24 mouse cellular contexts compared by ENCODE assay signal in genomic region chr11:44354860-44355470, GRCm38 (mm10). TPM values are rescaled to one million over a fixed set of nuclear protein-coding genes. Genes with fewer than 3 reads are reported as not detected.
DNase-seq lines count a peak whose midpoint lies in the region; ATAC-seq and TF ChIP-seq lines count a peak whose summit lies in the region.
"Had no signal": no experiment of that assay in that cellular context is flagged by ENCODE, and none has a peak within 500 bp of the region (broad histone marks: within the 10 kb centered on the region; RNA-seq: fewer than 3 reads in every experiment).

No protein-coding gene starts in this region.

- no peaks in the 10 kb centered on the region for H3K36me3 ChIP-seq in embryonic facial prominence, embryonic 10.5 days (replicated peaks)
- H3K36me3 ChIP-seq in hindbrain, postnatal 0 days (ENCODE audit: insufficient read depth, low read length): no peaks in the 10 kb centered on the region
- H3K36me3 ChIP-seq: heart, embryonic 12.5 days; hindbrain, embryonic 15.5 days had no signal

- H3K27me3 ChIP-seq in embryonic facial prominence, embryonic 10.5 days (replicated peaks; ENCODE audit: low read depth, poor library complexity, severe bottlenecking): no peaks in the 10 kb centered on the region
- H3K27me3 ChIP-seq in hindbrain, postnatal 0 days (ENCODE audit: insufficient read depth, low read length): no peaks in the 10 kb centered on the region
- H3K27me3 ChIP-seq: heart, embryonic 12.5 days; hindbrain, embryonic 15.5 days had no signal

- H3K9ac ChIP-seq in hindbrain, postnatal 0 days (replicated peaks; ENCODE audit: low read length): no peak overlapping the region
- H3K9ac ChIP-seq: heart, embryonic 12.5 days; hindbrain, embryonic 15.5 days had no signal

- no peak for DNase-seq in layer of hippocampus, adult 2 months (ENCODE audit: low spot score in 2 of 2)
- DNase-seq in layer of hippocampus, adult 9-10 months (ENCODE audit: low spot score): no peak
- DNase-seq in brain, adult 2 months (ENCODE audit: low read depth, low spot score): peak; percentile 86
- no peak for DNase-seq in embryonic facial prominence, embryonic 10.5 days (ENCODE audit: low spot score)
- no peak for DNase-seq in thymus, postnatal 36 days
- no peak for DNase-seq in hindbrain, postnatal 0 days (ENCODE audit: low spot score)
- DNase-seq: adrenal gland, postnatal 10 days; B cell, adult 2 months; cerebellum, postnatal 14 days; gastrocnemius, postnatal 10 days; heart, postnatal 36 days had no signal

- TF ChIP-seq CTCF in layer of hippocampus, adult 2 months (conservative IDR thresholded peaks at IDR 0.05): no peak
- no peak for TF ChIP-seq CTCF in hindbrain, postnatal 0 days (IDR thresholded peaks at IDR 0.05; ENCODE audit: low read depth)

- H3K27ac ChIP-seq in layer of hippocampus, adult 2 months: 0 out of 2 replicates have a peak overlapping the region, but pooled peaks have one; percentile 36
- H3K27ac ChIP-seq in embryonic facial prominence, embryonic 10.5 days (replicated peaks): no peak overlapping the region
- H3K27ac ChIP-seq in hindbrain, postnatal 0 days: no peak overlapping the region
- H3K27ac ChIP-seq: hindbrain, embryonic 15.5 days had no signal

- H3K4me1 ChIP-seq in embryonic facial prominence, embryonic 10.5 days: no peaks in the 10 kb centered on the region
- no peaks in the 10 kb centered on the region for H3K4me1 ChIP-seq in hindbrain, postnatal 0 days (ENCODE audit: insufficient read depth, low read length)
- H3K4me1 ChIP-seq: heart, embryonic 12.5 days; hindbrain, embryonic 15.5 days had no signal

- H3K4me2 ChIP-seq in hindbrain, postnatal 0 days (ENCODE audit: low read depth, low read length): no peak overlapping the region
- H3K4me2 ChIP-seq: heart, embryonic 12.5 days; hindbrain, embryonic 15.5 days had no signal

- H3K4me3 ChIP-seq in layer of hippocampus, adult 2 months: no peak overlapping the region
- no peak overlapping the region for H3K4me3 ChIP-seq in embryonic facial prominence, embryonic 10.5 days
- H3K4me3 ChIP-seq in hindbrain, postnatal 0 days (ENCODE audit: low read length): no peak overlapping the region
- H3K4me3 ChIP-seq: heart, embryonic 12.5 days; hindbrain, embryonic 15.5 days had no signal

- no peaks in the 10 kb centered on the region for H3K9me3 ChIP-seq in embryonic facial prominence, embryonic 10.5 days
- no peaks in the 10 kb centered on the region for H3K9me3 ChIP-seq in hindbrain, postnatal 0 days (ENCODE audit: low read length)
- H3K9me3 ChIP-seq: heart, embryonic 12.5 days; hindbrain, embryonic 15.5 days had no signal

- ATAC-seq in megakaryocyte, adult 5-6 weeks (ENCODE audit: poor library complexity, severe bottlenecking): peak; percentile 84
- ATAC-seq in hindbrain, postnatal 0 days: no peak
- ATAC-seq: CD4-positive, CD25-positive, alpha-beta regulatory T cell, adult 4 months; forebrain, embryonic 14.5 days; inflammation-experienced regulatory T-cells, adult 6 months; intestine, postnatal 0 days had no signal

- 78% methylated on average over 8 of the region's 8 CpGs for WGBS in embryonic facial prominence, embryonic 10.5 days
- 74% methylated on average over 8 of the region's 8 CpGs for WGBS in hindbrain, postnatal 0 days

RNA-seq across cellular contexts. Expression of gene Il12b, which starts 44.9 kb away (rescaled TPM):
- not detected for total RNA-seq in layer of hippocampus, adult 2 months (2021)
- not detected in 2 replicates for total RNA-seq in megakaryocyte, adult 5-6 weeks (2015)
- not detected in 2 replicates for total RNA-seq in megakaryocyte, adult 5-6 weeks (2017)
- not detected in 2 replicates for polyA plus RNA-seq in embryonic facial prominence, embryonic 10.5 days (2016; fragmentation: Nextera tagmentation; extraction: Ambion mirVana)
- not detected in 2 replicates for total RNA-seq in hindbrain, postnatal 0 days (2014; rRNA removed)
- not detected in 2 replicates for polyA plus RNA-seq in hindbrain, postnatal 0 days (2015; fragmentation: Nextera tagmentation; extraction: Ambion mirVana)
- total RNA-seq: adrenal gland, postnatal 10 days; gastrocnemius, postnatal 10 days; gastrocnemius, postnatal 4 days; heart, adult 8-10 months; heart, postnatal 36 days; MEL had no signal
- polyA plus RNA-seq: CD4-positive, CD25-positive, alpha-beta regulatory T cell, adult 4 months; cerebellum, adult 2 months; forebrain, embryonic 14.5 days; heart, embryonic 16.5 days; hindbrain, embryonic 11.5 days; hindbrain, embryonic 15.5 days; intestine, postnatal 0 days had no signal
